Mouse (Mus musculus) ES-E14 (cell line): ENCODE results near the gene Marcksl1.

ENCODE experiments used
- HCFC1 ChIP-seq: IDR thresholded peaks from 2 replicates; pipeline ENCODE4 v1.6.1; 2012; ENCODE audit warnings: low read length, inconsistent platforms, borderline replicate concordance; ENCODE audit not compliant: insufficient read depth
- MAFK ChIP-seq: IDR thresholded peaks from 2 replicates; pipeline ENCODE4 v1.6.1; 2014; ENCODE audit warnings: mild to moderate bottlenecking, low read depth, low read length, inconsistent platforms; ENCODE audit not compliant: insufficient read depth
- ZC3H11A ChIP-seq: IDR thresholded peaks from 2 replicates; pipeline ENCODE4 v1.6.1; 2012; ENCODE audit warnings: low read depth, mild to moderate bottlenecking, inconsistent platforms, low read length, borderline replicate concordance

DNA sequence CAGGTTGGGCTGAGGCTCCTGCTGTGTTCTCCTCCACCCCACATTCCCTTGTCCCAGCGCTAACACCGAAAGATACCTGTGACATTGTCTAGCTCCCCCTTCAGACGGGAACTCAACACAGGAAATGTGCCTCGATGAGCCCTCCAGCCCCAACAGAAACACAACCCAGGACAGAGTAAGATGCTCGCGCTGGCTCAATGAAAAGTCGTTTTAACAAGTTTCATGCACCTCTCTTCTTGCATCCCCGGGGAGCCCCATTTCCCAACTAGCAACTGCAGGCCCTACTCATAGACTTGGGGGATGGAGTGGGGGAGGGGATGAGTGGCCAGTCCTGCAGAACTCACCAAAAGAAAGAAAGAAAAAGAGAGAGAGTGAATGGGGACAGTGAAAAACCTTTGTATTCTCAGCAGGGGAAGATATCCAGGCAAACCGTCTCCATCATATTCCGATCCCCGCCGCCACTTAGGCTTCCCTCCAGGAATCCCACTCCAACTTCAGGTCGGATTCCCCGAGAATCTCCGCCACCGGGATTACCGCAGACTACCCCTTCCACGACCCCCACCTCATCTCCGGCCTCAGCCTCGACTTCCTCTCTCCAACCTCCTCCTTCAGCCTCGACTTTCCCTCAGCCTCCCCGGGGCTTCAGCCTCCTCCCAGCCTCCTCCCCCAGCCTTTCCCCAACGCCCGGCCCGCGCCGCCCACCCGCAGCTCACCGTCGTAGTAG lies 28.6 kb downstream of the Marcksl1 start:
- TF ChIP-seq HCFC1 (no peak), ZC3H11A (no peak), MAFK (no peak)
